Mouse (Mus musculus) ES-E14 (cell line): ENCODE results near the gene Dut. TPM values are rescaled to one million over a fixed set of nuclear protein-coding genes. Genes with fewer than 3 reads are reported as not detected.

Source experiments
- DNase-seq: peaks from one replicate; pipeline ENCODE4 v3.0.0-alpha.2; 2013; ENCODE audit warnings: low read depth, low spot score
- H3K27ac ChIP-seq: 2 replicates; pipeline ENCODE4 v1.5.1; 2012; ENCODE audit warnings: low read depth, mild to moderate bottlenecking, low read length, moderate library complexity, mixed read lengths; ENCODE audit not compliant: poor library complexity, insufficient read depth, severe bottlenecking
- H3K36me3 ChIP-seq: 2 replicates; pipeline ENCODE4 v1.6.1; 2012; ENCODE audit warnings: mild to moderate bottlenecking, low read length, moderate library complexity, mixed read lengths; ENCODE audit not compliant: control insufficient read depth, poor library complexity, insufficient read depth, severe bottlenecking
- H3K4me1 ChIP-seq, 2 experiments: fragments of 150-350 bp in 1 of 2; sonication (generic) in 1 of 2; 2 replicates each; pipeline ENCODE4 v1.6.1; 2012; ENCODE audit warnings: low read length in 2 of 2, mild to moderate bottlenecking in 1 of 2, mixed read lengths in 1 of 2; ENCODE audit not compliant: control insufficient read depth in 2 of 2, insufficient read depth in 2 of 2, poor library complexity in 1 of 2
- H3K4me3 ChIP-seq, 2 experiments: fragments of 150-350 bp in 1 of 2; sonication (generic) in 1 of 2; 2 replicates each; pipeline ENCODE4 v1.5.1; 2012; ENCODE audit warnings: low read length in 2 of 2, low read depth in 1 of 2, mild to moderate bottlenecking in 1 of 2, mixed read lengths in 1 of 2; ENCODE audit not compliant: insufficient read depth in 1 of 2, poor library complexity in 1 of 2, severe bottlenecking in 1 of 2
- H3K9ac ChIP-seq: 2 replicates; pipeline ENCODE4 v1.6.1; 2012; ENCODE audit warnings: low read depth, mild to moderate bottlenecking, low read length, mixed read lengths; ENCODE audit not compliant: poor library complexity, insufficient read depth, severe bottlenecking
- H3K9me3 ChIP-seq: fragments of 150-350 bp; sonication (generic); 2 replicates; pipeline ENCODE4 v1.6.1; 2012; ENCODE audit warnings: low read depth, mild to moderate bottlenecking, low read length; ENCODE audit not compliant: control insufficient read depth, insufficient read depth
- CHD2 ChIP-seq: IDR thresholded peaks from 2 replicates; pipeline ENCODE4 v1.6.1; 2014; ENCODE audit warnings: mild to moderate bottlenecking, low read depth, low read length, inconsistent platforms
- HCFC1 ChIP-seq: IDR thresholded peaks from 2 replicates; pipeline ENCODE4 v1.6.1; 2012; ENCODE audit warnings: low read length, inconsistent platforms, borderline replicate concordance; ENCODE audit not compliant: insufficient read depth
- MAFK ChIP-seq: IDR thresholded peaks from 2 replicates; pipeline ENCODE4 v1.6.1; 2014; ENCODE audit warnings: mild to moderate bottlenecking, low read depth, low read length, inconsistent platforms; ENCODE audit not compliant: insufficient read depth
- ZC3H11A ChIP-seq: IDR thresholded peaks from 2 replicates; pipeline ENCODE4 v1.6.1; 2012; ENCODE audit warnings: low read depth, mild to moderate bottlenecking, inconsistent platforms, low read length, borderline replicate concordance
- ZNF384 ChIP-seq: IDR thresholded peaks from 2 replicates; pipeline ENCODE4 v1.6.1; 2012; ENCODE audit warnings: low read depth, low read length, inconsistent platforms
- in situ Hi-C, 2 experiments: fragments of 600-800 bp; cut with MboI; formaldehyde crosslinking; loops; one replicate each; pipeline ENCODE4 v1.15.1; 2025; ENCODE audit warnings: low sequenced_read_pairs in 2 of 2, inconsistent platforms in 1 of 2; ENCODE audit not compliant: unreplicated experiment in 2 of 2
- total RNA-seq: library from RNA; depleted of rRNA; stranded (reverse); fragments of 300-350 nt; gene quantifications from 2 replicates; pipeline ENCODE4 v1.2.3, GENCODE M21; 2012

Dut gene
- total RNA-seq, 1 experiment = 158 TPM

DNA sequence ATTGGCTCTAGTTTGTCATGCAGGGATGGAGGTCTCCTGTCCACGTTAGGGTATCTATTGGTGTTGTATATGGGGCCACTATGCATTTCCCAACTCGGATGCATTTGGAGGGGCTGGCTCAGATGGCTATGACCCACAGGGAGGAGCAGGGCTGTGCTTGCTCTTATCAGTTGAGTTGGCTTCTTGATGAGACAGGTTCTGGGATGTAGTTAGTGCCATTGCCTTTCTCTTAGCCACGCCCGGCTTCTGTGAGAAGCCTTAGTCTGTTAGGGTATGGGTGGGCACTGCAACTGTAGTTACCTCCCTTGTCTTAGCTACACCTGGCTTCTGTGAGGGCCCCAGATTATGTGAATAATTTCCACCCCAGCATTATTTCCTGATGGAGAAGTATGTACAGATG is 14.8 kb upstream of the Dut start:
- in situ Hi-C loops = no loop called here
- no peaks in the 10 kb centered on the region for H3K9me3 ChIP-seq

DNA sequence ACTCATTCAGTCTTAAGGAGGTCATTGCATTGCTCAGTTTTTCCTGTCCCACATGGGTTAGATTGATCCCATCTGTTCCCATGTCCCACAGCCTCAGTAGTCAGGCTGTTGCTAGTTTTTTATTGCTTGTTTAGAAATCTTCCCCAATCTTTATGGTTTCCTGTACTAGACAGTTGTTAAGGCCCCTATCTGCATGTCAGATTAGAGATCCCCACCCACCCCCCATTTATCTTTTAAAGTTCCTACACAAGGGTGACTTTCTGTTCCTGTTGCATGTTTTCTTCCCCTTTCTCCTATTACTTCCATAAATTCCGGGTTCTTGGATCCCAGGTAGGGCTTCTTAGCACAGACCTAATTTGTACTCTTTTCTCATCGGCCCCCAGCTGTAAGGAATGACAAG is 13.5 kb upstream of the Dut start:
- H3K4me1 ChIP-seq = no peaks in the 10 kb centered on the region
- in situ Hi-C loops = no loop called here

More for the DNA sequence above, 14.8 kb upstream of the Dut start:
- no peak overlapping the region for H3K27ac ChIP-seq
- H3K9ac ChIP-seq = no peak overlapping the region
- DNase-seq = no peak
- TF ChIP-seq HCFC1 (no peak), CHD2 (no peak), ZC3H11A (no peak), MAFK (no peak), ZNF384 (no peak)
- no peak overlapping the region for H3K4me3 ChIP-seq
- H3K36me3 ChIP-seq = no peaks in the 10 kb centered on the region
- no peaks in the 10 kb centered on the region for H3K4me1 ChIP-seq

DNA sequence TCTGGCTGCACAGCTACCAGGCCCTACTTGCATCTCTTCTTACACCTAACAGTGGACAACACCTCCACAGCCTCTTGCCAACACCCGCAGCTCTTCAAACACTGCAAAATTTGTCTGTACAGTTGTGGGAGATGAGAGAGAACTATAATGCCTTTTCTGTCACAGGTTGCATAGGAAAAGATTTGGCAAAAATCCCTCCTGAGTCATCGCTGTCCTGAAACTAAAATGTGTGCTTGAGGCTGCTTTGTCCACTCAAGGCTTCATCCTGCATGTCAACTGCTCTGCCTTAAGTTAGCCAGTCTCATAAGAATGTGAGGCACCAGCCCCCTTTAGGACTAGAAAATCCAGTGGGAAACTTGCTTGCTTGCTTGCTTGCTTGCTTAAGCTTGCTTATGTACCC is 12.9 kb upstream of the Dut start:
- in situ Hi-C loops = no loop called here
- no peaks in the 10 kb centered on the region for H3K4me1 ChIP-seq
- DNase-seq = no peak
- TF ChIP-seq HCFC1 = no peak
- TF ChIP-seq MAFK = no peak
- TF ChIP-seq ZC3H11A = no peak
- TF ChIP-seq CHD2 = no peak
- TF ChIP-seq ZNF384 = no peak
- no peak overlapping the region for H3K4me3 ChIP-seq
- H3K36me3 ChIP-seq = no peaks in the 10 kb centered on the region
- no peak overlapping the region for H3K9ac ChIP-seq
- H3K27ac ChIP-seq = no peak overlapping the region
- no peaks in the 10 kb centered on the region for H3K9me3 ChIP-seq

More for the DNA sequence above, 13.5 kb upstream of the Dut start:
- Histone ChIP-seq H3K27ac (no peak overlapping the region), H3K36me3 (no peaks in the 10 kb centered on the region), H3K4me3 (no peak overlapping the region), H3K9ac (no peak overlapping the region), H3K9me3 (no peaks in the 10 kb centered on the region)
- TF ChIP-seq MAFK (no peak), HCFC1 (no peak), ZNF384 (no peak), ZC3H11A (no peak), CHD2 (no peak)
- no peak for DNase-seq

DNA sequence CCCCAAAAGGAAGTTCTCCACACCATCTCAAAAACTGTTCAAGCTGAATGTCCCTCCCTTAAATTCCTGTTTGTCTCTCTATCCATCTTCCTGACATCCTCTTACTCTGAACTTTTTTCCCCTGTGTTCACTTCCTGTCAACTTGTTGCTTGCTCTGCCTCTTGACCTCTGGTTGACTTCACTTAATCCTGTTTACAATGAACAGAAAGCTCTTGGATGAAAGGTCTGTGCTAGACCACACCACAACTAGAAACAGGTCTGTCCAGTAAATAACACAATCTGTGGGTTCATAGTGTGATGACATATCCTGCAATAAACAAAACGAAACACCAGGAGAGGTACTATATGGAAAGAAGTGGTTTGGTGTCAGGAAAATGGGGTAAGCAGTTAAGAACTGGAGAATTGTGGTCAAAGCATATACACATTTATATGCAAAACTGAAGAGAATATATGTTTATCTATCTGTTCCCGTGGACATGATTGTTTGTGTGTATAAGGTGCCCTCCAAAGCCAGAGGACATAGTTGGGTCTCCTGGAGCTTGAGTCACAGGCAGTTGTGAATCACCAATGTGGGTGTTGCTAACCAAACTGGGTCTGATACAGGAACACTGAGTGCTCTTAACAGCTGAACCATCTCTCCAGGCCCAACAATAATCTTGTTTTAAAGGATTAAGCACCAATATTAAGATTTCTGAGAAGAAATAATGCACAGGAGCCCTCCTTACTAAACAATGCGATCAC is 1.3 kb upstream of the Dut start:
- TF ChIP-seq CHD2 = no peak
- no peak for TF ChIP-seq MAFK
- TF ChIP-seq ZNF384 = no peak
- no peak for TF ChIP-seq ZC3H11A
- no peak for TF ChIP-seq HCFC1
- Histone ChIP-seq H3K4me1 (no peaks in the 10 kb centered on the region; a peak in 1 of 4 replicates), H3K4me3 (no peak overlapping the region), H3K36me3 (peaks cover 16% of the 10 kb centered on the region), H3K9ac (no peak overlapping the region), H3K9me3 (peaks cover 3% of the 10 kb centered on the region; the same call in 1 of the 2 replicates), H3K27ac (no peak overlapping the region)
- in situ Hi-C loops = no loop called here
- DNase-seq = no peak
